Mouse (Mus musculus): Measurements from ENCODE around the gene Hist1h2bh. TPM values are rescaled to one million over a fixed set of nuclear protein-coding genes. Genes with fewer than 3 reads are reported as not detected.
"Not testable (repeated sequence)": the region's sequence is repeated elsewhere in the genome, so short reads cannot be mapped to it uniquely, and the experiment has no call there.

Hist1h2bh gene
- polyA plus RNA-seq (2012; rRNA removed): 0.15 and 0.44 TPM in 2 replicates

- DNase-seq (ENCODE audit: extremely low spot score in 1 of 2, low spot score in 1 of 2): peak; percentile 87 to 90
These were observed at the start of gene Hist1h2bh for GRCm38 (mm10) chr13:23542999-23543607. Hist1h2bh (minus strand) TSS chr13:23543392.

GRCm38 (mm10) chr13:23592614-23593013 is 49.4 kb upstream of the Hist1h2bh start:
- no peak for DNase-seq (ENCODE audit: extremely low spot score in 1 of 2, low spot score in 1 of 2)

GRCm38 (mm10) chr13:23591886-23592285 is 48.7 kb upstream of the Hist1h2bh start:
- not testable (repeated sequence) for DNase-seq (ENCODE audit: extremely low spot score in 1 of 2, low spot score in 1 of 2)

- DNase-seq (ENCODE audit: extremely low spot score in 1 of 2, low spot score in 1 of 2): no peak
These were observed 48.0 kb upstream of the Hist1h2bh start for GRCm38 (mm10) chr13:23591206-23591605.

- no peak for DNase-seq (ENCODE audit: extremely low spot score in 1 of 2, low spot score in 1 of 2)
These were observed 43.7 kb upstream of the Hist1h2bh start for GRCm38 (mm10) chr13:23586940-23587225.

- DNase-seq (ENCODE audit: extremely low spot score in 1 of 2, low spot score in 1 of 2): no peak
These were observed 43.1 kb upstream of the Hist1h2bh start for GRCm38 (mm10) chr13:23586099-23586939.

GRCm38 (mm10) chr13:23585442-23586098 is 42.4 kb upstream of the Hist1h2bh start:
- DNase-seq (ENCODE audit: extremely low spot score in 1 of 2, low spot score in 1 of 2): peak; percentile 77 to 95

- DNase-seq (ENCODE audit: extremely low spot score in 1 of 2, low spot score in 1 of 2): peak; percentile 56 to 78
These were observed 41.8 kb upstream of the Hist1h2bh start for GRCm38 (mm10) chr13:23585029-23585441.

GRCm38 (mm10) chr13:23584331-23584730 is 41.1 kb upstream of the Hist1h2bh start:
- no peak for DNase-seq (ENCODE audit: extremely low spot score in 1 of 2, low spot score in 1 of 2)

GRCm38 (mm10) chr13:23583387-23584068 is 40.3 kb upstream of the Hist1h2bh start:
- no peak for DNase-seq (ENCODE audit: extremely low spot score in 1 of 2, low spot score in 1 of 2)

GRCm38 (mm10) chr13:23582219-23583056 is 39.2 kb upstream of the Hist1h2bh start:
- no peak for DNase-seq (ENCODE audit: extremely low spot score in 1 of 2, low spot score in 1 of 2)

- peak; percentile 98 to 100 for DNase-seq (ENCODE audit: extremely low spot score in 1 of 2, low spot score in 1 of 2)
These were observed 38.4 kb upstream of the Hist1h2bh start, which contains the start of gene Hist1h4d for GRCm38 (mm10) chr13:23581408-23582218. Hist1h4d (plus strand) TSS chr13:23581598.

GRCm38 (mm10) chr13:23577835-23578234 is 34.6 kb upstream of the Hist1h2bh start:
- DNase-seq (ENCODE audit: extremely low spot score in 1 of 2, low spot score in 1 of 2): no peak

- no peak for DNase-seq (ENCODE audit: extremely low spot score in 1 of 2, low spot score in 1 of 2)
These were observed 33.9 kb upstream of the Hist1h2bh start for GRCm38 (mm10) chr13:23576906-23577639.

- no peak for DNase-seq (ENCODE audit: extremely low spot score in 1 of 2, low spot score in 1 of 2)
These were observed 33.2 kb upstream of the Hist1h2bh start for GRCm38 (mm10) chr13:23576351-23576881.

- not testable (repeated sequence) for DNase-seq (ENCODE audit: extremely low spot score in 1 of 2, low spot score in 1 of 2)
These were observed 32.7 kb upstream of the Hist1h2bh start for GRCm38 (mm10) chr13:23575864-23576313.

GRCm38 (mm10) chr13:23575271-23575851 is 32.2 kb upstream of the Hist1h2bh start, which contains the start of gene Hist1h3d:
Hist1h3d (plus strand) TSS chr13:23575763.
- DNase-seq (ENCODE audit: extremely low spot score in 1 of 2, low spot score in 1 of 2): peak; percentile 72 to 89

Measured in frontal cortex, adult 2 months (tissue).